Mouse (Mus musculus) ES-Bruce4 (cell line): ENCODE measurements around the gene Bpifb5. TPM values are rescaled to one million over a fixed set of nuclear protein-coding genes. Genes with fewer than 3 reads are reported as not detected.
"Not testable (repeated sequence)": the region's sequence is repeated elsewhere in the genome, so short reads cannot be mapped to it uniquely, and the experiment has no call there.

Experiments used
- H3K27ac ChIP-seq: 2 replicates; pipeline ENCODE4 v1.5.1; 2012; ENCODE audit warnings: low read length, inconsistent platforms; ENCODE audit not compliant: insufficient read depth
- H3K27me3 ChIP-seq: 2 replicates; pipeline ENCODE4 v1.6.1; 2012; ENCODE audit warnings: mild to moderate bottlenecking, low read length, inconsistent platforms; ENCODE audit not compliant: control insufficient read depth, poor library complexity, insufficient read depth, severe bottlenecking
- H3K36me3 ChIP-seq: 2 replicates; pipeline ENCODE4 v1.6.1; 2012; ENCODE audit warnings: inconsistent platforms, mild to moderate bottlenecking, low read length, moderate library complexity; ENCODE audit not compliant: control insufficient read depth, poor library complexity, insufficient read depth, severe bottlenecking
- H3K4me1 ChIP-seq: one replicate; pipeline ENCODE4 v1.8.1; 2011; ENCODE audit warnings: low read length; ENCODE audit not compliant: control insufficient read depth, insufficient read depth
- H3K4me3 ChIP-seq: 2 replicates; pipeline ENCODE4 v1.5.1; 2011; ENCODE audit warnings: low read depth, mild to moderate bottlenecking, low read length
- H3K9ac ChIP-seq: 2 replicates; pipeline ENCODE4 v1.6.1; 2012; ENCODE audit warnings: low read depth, mild to moderate bottlenecking, inconsistent platforms; ENCODE audit not compliant: poor library complexity, severe bottlenecking
- H3K9me3 ChIP-seq: replicated peaks from 2 replicates; pipeline ENCODE4 v1.6.1; 2012; ENCODE audit warnings: mild to moderate bottlenecking, low read length, inconsistent platforms; ENCODE audit not compliant: control insufficient read depth, poor library complexity, insufficient read depth, severe bottlenecking
- CTCF ChIP-seq: IDR thresholded peaks from one replicate; pipeline ENCODE4 v1.8.1; 2011; ENCODE audit warnings: low read depth, low read length
- EP300 ChIP-seq: IDR thresholded peaks from 2 replicates; pipeline ENCODE4 v1.6.1; 2011; ENCODE audit warnings: low read depth, low read length; ENCODE audit not compliant: insufficient read depth
- POLR2A ChIP-seq: IDR thresholded peaks from one replicate; pipeline ENCODE4 v1.8.1; 2011; ENCODE audit warnings: low read length; ENCODE audit not compliant: insufficient read depth
- polyA plus RNA-seq: library from polyadenylated mRNA; stranded (reverse); fragments of >200 nt; gene quantifications from 2 replicates; pipeline ENCODE4 v1.2.4, GENCODE M21; 2011; ENCODE audit warnings: low read depth; ENCODE audit not compliant: missing spikeins, insufficient read depth, insufficient read length

Gene Bpifb5
- polyA plus RNA-seq, 1 experiment, result 0.73 TPM

DNA sequence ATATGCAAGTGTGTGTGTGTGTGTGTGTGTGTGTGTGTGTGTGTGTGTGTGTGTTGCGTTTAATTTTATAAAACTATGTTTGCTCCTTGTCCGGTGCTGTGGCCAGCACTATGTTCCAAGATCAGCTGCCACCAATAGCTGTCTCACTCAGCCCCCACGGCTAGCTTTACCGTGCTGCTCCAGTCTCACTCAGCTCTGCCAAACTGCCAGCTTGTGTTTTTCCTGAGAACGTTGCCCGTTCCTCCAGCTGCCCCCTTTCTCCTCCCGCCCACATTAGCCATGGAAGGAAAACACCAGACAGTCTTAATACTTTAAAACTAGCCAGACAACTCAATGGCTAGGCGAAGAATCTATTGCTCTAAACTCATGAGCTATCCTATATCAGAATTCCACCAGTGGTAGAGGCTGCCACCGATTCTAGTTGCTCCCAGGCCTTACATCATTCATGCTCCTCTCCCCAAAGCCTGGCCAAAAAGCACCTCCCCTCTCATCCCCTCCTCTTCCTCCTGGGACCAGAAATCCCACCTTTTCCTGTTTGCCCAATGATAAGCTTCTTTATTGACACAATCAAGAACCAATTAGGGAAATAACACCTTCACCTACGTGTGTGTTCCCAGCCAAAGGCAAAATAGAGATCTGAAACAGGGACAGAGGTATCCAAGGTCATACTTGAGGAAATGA, 20.0 kb downstream of the Bpifb5 start:
- H3K9ac ChIP-seq, result no peak overlapping the region
- TF ChIP-seq POLR2A (no peak), CTCF (no peak), EP300 (no peak)
- no peaks in the 10 kb centered on the region for H3K4me1 ChIP-seq
- peaks cover 28% of the 10 kb centered on the region for H3K9me3 ChIP-seq
- no peak overlapping the region for H3K27ac ChIP-seq
- H3K27me3 ChIP-seq, result no peaks in the 10 kb centered on the region
- H3K36me3 ChIP-seq, result no peaks in the 10 kb centered on the region
- H3K4me3 ChIP-seq, result no peak overlapping the region

DNA sequence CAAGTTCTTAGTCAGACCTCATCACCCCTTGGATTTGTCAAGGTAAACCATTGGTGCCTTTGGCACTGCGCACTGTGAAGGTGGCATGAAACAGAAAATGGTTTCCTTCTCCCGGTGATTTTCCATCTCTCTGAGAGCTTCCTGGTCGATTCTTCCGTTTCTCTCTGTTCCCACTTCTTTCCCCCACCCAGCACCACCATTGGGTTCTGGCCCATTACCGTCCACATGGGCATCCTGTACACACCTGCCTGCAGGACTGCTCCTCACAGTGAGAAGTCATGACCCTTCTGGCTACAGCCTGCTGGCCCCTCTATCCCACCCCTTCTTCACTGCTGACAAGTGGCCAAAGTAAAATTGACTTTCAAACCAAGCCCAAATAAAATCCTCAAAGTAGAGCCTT, 21.8 kb downstream of the Bpifb5 start:
- Histone ChIP-seq H3K9me3 (peaks cover 28% of the 10 kb centered on the region), H3K4me1 (no peaks in the 10 kb centered on the region), H3K4me3 (no peak overlapping the region), H3K27me3 (no peaks in the 10 kb centered on the region), H3K36me3 (no peaks in the 10 kb centered on the region), H3K27ac (no peak overlapping the region), H3K9ac (no peak overlapping the region)
- no peak for TF ChIP-seq EP300
- no peak for TF ChIP-seq POLR2A
- TF ChIP-seq CTCF, result no peak

GRCm38 (mm10) chr2:154255254-154255653, 31.7 kb downstream of the Bpifb5 start:
- H3K27ac ChIP-seq, H3K27me3 ChIP-seq, H3K4me3 ChIP-seq, H3K4me1 ChIP-seq, H3K9me3 ChIP-seq, H3K9ac ChIP-seq, H3K36me3 ChIP-seq: not testable (repeated sequence)

GRCm38 (mm10) chr2:154255770-154256169, 32.2 kb downstream of the Bpifb5 start:
- no peak overlapping the region for H3K27ac ChIP-seq
- H3K4me1 ChIP-seq, result no peaks in the 10 kb centered on the region
- no peaks in the 10 kb centered on the region for H3K36me3 ChIP-seq
- H3K4me3 ChIP-seq, result no peak overlapping the region
- no peaks in the 10 kb centered on the region for H3K27me3 ChIP-seq
- no peak for TF ChIP-seq CTCF
- TF ChIP-seq EP300, result no peak
- no peak for TF ChIP-seq POLR2A
- no peaks in the 10 kb centered on the region for H3K9me3 ChIP-seq
- no peak overlapping the region for H3K9ac ChIP-seq

GRCm38 (mm10) chr2:154257554-154257953, 34.0 kb downstream of the Bpifb5 start, which contains the start of gene Bpifb9a:
Gene Bpifb9a, plus strand, starts transcription at chr2:154257854.
- not testable (repeated sequence) for H3K4me1 ChIP-seq, H3K9ac ChIP-seq, H3K4me3 ChIP-seq, H3K27me3 ChIP-seq, H3K9me3 ChIP-seq, H3K36me3 ChIP-seq, H3K27ac ChIP-seq

GRCm38 (mm10) chr2:154264397-154264796, 40.9 kb downstream of the Bpifb5 start:
- H3K9me3 ChIP-seq, H3K9ac ChIP-seq, H3K36me3 ChIP-seq, H3K4me3 ChIP-seq, H3K27me3 ChIP-seq, H3K27ac ChIP-seq, H3K4me1 ChIP-seq: not testable (repeated sequence)

Other genes with a start within 250 kb of the Bpifb5 start
- not detected in 2 replicates for gene Bpifa6, start 248.8 kb upstream of the Bpifb5 start, polyA plus RNA-seq
- not detected in 2 replicates for gene Bpifa2, start 215.5 kb upstream of the Bpifb5 start, polyA plus RNA-seq
- gene Bpifa3, start 93.4 kb upstream of the Bpifb5 start, polyA plus RNA-seq, result not detected in 2 replicates
- not detected in 2 replicates for gene Bpifa1, start 80.9 kb upstream of the Bpifb5 start, polyA plus RNA-seq
- gene Bpifa5, start 61.1 kb upstream of the Bpifb5 start, polyA plus RNA-seq, result not detected in 2 replicates
- gene Bpifb1, start 32.9 kb upstream of the Bpifb5 start, polyA plus RNA-seq, result not detected in 2 replicates
- not detected in 2 replicates for gene Bpifb9a, start 34.1 kb downstream of the Bpifb5 start, polyA plus RNA-seq
- not detected in 2 replicates for gene Bpifb9b, start 83.5 kb downstream of the Bpifb5 start, polyA plus RNA-seq
- gene Cdk5rap1, start 149.3 kb downstream of the Bpifb5 start, polyA plus RNA-seq, result 23.8 and 27.1 TPM in 2 replicates
- 11.7 and 13.5 TPM in 2 replicates for gene Snta1, start 184.4 kb downstream of the Bpifb5 start, polyA plus RNA-seq
- 79.9 and 89.5 TPM in 2 replicates for gene Cbfa2t2, start 212.7 kb downstream of the Bpifb5 start, polyA plus RNA-seq